Mouse (Mus musculus) hindbrain, postnatal 0 days (tissue): Measurements from ENCODE around the gene Pik3r2. TPM values are rescaled to one million over a fixed set of nuclear protein-coding genes. Genes with fewer than 3 reads are reported as not detected.
A peak's percentile ranks its signal among the peaks of the same experiment; 100 is the strongest.

Experiments
- ATAC-seq: fragments of 200-750 bp; cut with Nextera tagmentation; 2 replicates; pipeline ENCODE4 v1.8.0; 2017; ENCODE audit warnings: mild to moderate bottlenecking, moderate TSS enrichment, moderate library complexity
- DNase-seq: peaks from one replicate; pipeline ENCODE4 v3.0.0-alpha.2; 2015; ENCODE audit warnings: low spot score
- H3K27ac ChIP-seq: fragments of 300-500 bp; sonication (generic); 2 replicates; pipeline ENCODE4 v1.5.1; 2014; ENCODE audit warnings: mild to moderate bottlenecking
- H3K27me3 ChIP-seq: fragments of 300-500 bp; sonication (generic); 2 replicates; pipeline ENCODE4 v1.6.1; 2014; ENCODE audit warnings: low read length, mixed read lengths; ENCODE audit not compliant: insufficient read depth
- H3K36me3 ChIP-seq: fragments of 300-500 bp; sonication (generic); 2 replicates; pipeline ENCODE4 v1.6.1; 2014; ENCODE audit warnings: low read length, mixed read lengths; ENCODE audit not compliant: insufficient read depth
- H3K4me1 ChIP-seq: fragments of 300-500 bp; sonication (generic); 2 replicates; pipeline ENCODE4 v1.6.1; 2014; ENCODE audit warnings: antibody characterized with exemption, low read length, mixed read lengths; ENCODE audit not compliant: insufficient read depth
- H3K4me2 ChIP-seq: fragments of 300-500 bp; sonication (generic); 2 replicates; pipeline ENCODE4 v1.6.1; 2014; ENCODE audit warnings: low read depth, mild to moderate bottlenecking, low read length, moderate library complexity, mixed read lengths
- H3K4me3 ChIP-seq: fragments of 300-500 bp; sonication (generic); 2 replicates; pipeline ENCODE4 v1.5.1; 2014; ENCODE audit warnings: low read length
- H3K9ac ChIP-seq: fragments of 300-500 bp; sonication (generic); replicated peaks from 2 replicates; pipeline ENCODE4 v1.6.1; 2014; ENCODE audit warnings: mild to moderate bottlenecking, low read length, moderate library complexity, mixed read lengths
- H3K9me3 ChIP-seq: fragments of 300-500 bp; sonication (generic); 2 replicates; pipeline ENCODE4 v1.6.1; 2016; ENCODE audit warnings: low read length, mixed read lengths
- CTCF ChIP-seq: IDR thresholded peaks from 2 replicates; pipeline ENCODE4 v1.5.1; 2016; ENCODE audit warnings: antibody characterized with exemption, control low read depth, low read depth
- WGBS: fragments of 180-500 bp; shearing (Covaris S2); extraction: QIAGEN DNeasy Blood & Tissue Kit; methylation state at CpG from one replicate; pipeline ENCODE4 v1.1.7; 2014; 5-methylcytosine and 5-hydroxymethylcytosine counted together
- polyA plus RNA-seq: library from polyadenylated mRNA; unstranded; fragments of >200 nt; fragmentation: Nextera tagmentation; extraction: Ambion mirVana; gene quantifications from 2 replicates; pipeline ENCODE4 v1.2.1, GENCODE M21; 2015
- total RNA-seq: library from RNA; depleted of rRNA; stranded (reverse); fragments of >200 nt; gene quantifications from 2 replicates; pipeline ENCODE4 v1.2.3, GENCODE M21; 2014

Gene Pik3r2
- total and polyA plus RNA-seq, 2 experiments from 2014 or later: 101 to 176 TPM

- Histone ChIP-seq H3K27me3 (no peaks in the 10 kb centered on the region), H3K27ac (no peak overlapping the region), H3K36me3 (peaks cover 28% of the 10 kb centered on the region), H3K4me1 (peaks cover 9% of the 10 kb centered on the region; the same call in 1 of the 2 replicates), H3K9ac (peak overlapping the region; percentile 40), H3K9me3 (no peaks in the 10 kb centered on the region), H3K4me3 (peak overlapping the region; percentile 20), H3K4me2 (peak overlapping the region; percentile 50)
- no peak for DNase-seq
- ATAC-seq: no peak
- WGBS: 4% methylated on average over 34 of the region's 34 CpGs
- no peak for TF ChIP-seq CTCF
Observed at GRCm38 (mm10) chr8:70765838-70766570, 10.5 kb downstream of the Pik3r2 start.

- Histone ChIP-seq H3K27ac (no peak overlapping the region), H3K4me2 (peak overlapping the region; percentile 50), H3K9me3 (no peaks in the 10 kb centered on the region), H3K36me3 (peaks cover 22% of the 10 kb centered on the region; the same call in 1 of the 2 replicates), H3K4me3 (no peak overlapping the region), H3K9ac (no peak overlapping the region), H3K27me3 (no peaks in the 10 kb centered on the region), H3K4me1 (peaks cover 9% of the 10 kb centered on the region; the same call in 1 of the 2 replicates)
- 88% methylated on average over 9 of the region's 9 CpGs for WGBS
- no peak for DNase-seq
- ATAC-seq: no peak
- TF ChIP-seq CTCF: no peak
Observed at GRCm38 (mm10) chr8:70765329-70765728, 11.2 kb downstream of the Pik3r2 start.

DNA sequence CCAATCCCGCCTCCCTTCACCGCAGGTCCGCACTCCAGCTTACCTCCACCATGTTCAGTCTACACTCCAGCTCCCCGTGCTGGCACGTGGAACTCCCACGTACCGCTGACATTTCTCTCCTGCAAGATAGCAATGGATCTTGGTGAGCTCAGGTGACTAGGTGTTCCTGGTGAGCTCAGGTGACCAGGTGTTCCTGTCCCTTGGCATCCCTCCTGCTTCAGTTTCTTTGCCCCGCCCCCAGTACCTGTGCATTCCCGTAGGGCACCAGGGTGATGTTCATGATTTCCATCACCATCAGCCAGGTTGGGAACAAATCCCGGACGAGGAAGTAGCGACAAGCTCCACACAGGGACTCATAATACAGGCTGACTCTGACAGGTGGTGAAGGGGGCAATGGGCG, 11.8 kb downstream of the Pik3r2 start:
- no peak overlapping the region for H3K4me3 ChIP-seq

DNA sequence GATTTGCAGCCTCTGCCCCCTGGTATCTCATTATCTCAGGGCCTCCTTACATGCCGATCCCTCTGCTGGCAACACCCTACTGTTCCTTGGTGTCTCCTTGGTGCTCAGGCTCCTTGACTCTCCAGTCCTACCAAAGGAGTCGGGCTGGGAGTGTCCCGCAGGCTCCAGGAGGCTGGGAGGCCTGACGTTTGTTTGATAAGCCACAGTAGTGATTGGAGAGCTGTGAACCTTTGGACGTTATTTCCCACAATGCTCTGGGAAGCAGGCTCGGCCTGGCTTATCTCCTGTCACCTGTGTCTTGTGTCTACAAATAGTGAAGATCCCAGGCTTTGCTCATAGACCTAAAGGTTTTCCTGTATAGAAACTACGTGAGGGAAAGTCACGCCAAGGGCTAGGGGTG, 12.5 kb downstream of the Pik3r2 start:
- Histone ChIP-seq H3K9ac (no peak overlapping the region), H3K9me3 (no peaks in the 10 kb centered on the region), H3K27ac (no peak overlapping the region), H3K27me3 (no peaks in the 10 kb centered on the region), H3K36me3 (peaks cover 11% of the 10 kb centered on the region; the same call in 1 of the 2 replicates), H3K4me1 (peaks cover 14% of the 10 kb centered on the region), H3K4me3 (no peak overlapping the region), H3K4me2 (no peak overlapping the region)
- 81% methylated on average over 8 of the region's 8 CpGs for WGBS
- ATAC-seq (no peak), DNase-seq (no peak)
- no peak for TF ChIP-seq CTCF

More for the DNA sequence above, 11.8 kb downstream of the Pik3r2 start:
- H3K36me3 ChIP-seq: peaks cover 15% of the 10 kb centered on the region; the same call in 1 of the 2 replicates
- H3K27ac ChIP-seq: no peak overlapping the region
- no peak for TF ChIP-seq CTCF
- H3K9ac ChIP-seq: no peak overlapping the region
- no peaks in the 10 kb centered on the region for H3K9me3 ChIP-seq
- H3K27me3 ChIP-seq: no peaks in the 10 kb centered on the region
- 93% methylated on average over 13 of the region's 13 CpGs for WGBS
- no peak overlapping the region for H3K4me2 ChIP-seq
- no peak for ATAC-seq
- no peak for DNase-seq
- peaks cover 9% of the 10 kb centered on the region for H3K4me1 ChIP-seq

DNA sequence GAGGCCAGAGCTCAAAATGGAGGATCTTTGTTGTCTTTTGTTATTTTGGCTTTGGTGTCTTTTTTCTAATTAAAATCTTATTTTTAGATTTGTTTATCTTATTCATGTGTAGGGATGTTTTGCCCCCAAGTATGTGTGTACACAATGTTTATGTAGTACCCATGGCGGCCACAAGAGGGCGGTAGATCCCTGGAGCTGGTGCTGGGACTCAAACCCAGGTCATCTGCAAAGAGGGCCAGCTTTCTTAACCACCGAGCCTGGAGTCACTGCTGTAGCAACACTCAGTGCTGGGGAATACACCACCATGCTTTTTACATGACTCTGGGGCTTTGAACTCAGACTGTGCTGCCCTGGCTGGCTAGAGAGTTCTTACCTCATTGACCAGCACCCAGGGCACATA, 13.2 kb downstream of the Pik3r2 start:
- H3K27ac ChIP-seq: no peak overlapping the region
- H3K9ac ChIP-seq: no peak overlapping the region
- DNase-seq (peak; percentile 48), ATAC-seq (no peak)
- no peak overlapping the region for H3K4me2 ChIP-seq
- peaks cover 4% of the 10 kb centered on the region; the same call in 1 of the 2 replicates for H3K36me3 ChIP-seq
- no peak overlapping the region for H3K4me3 ChIP-seq
- TF ChIP-seq CTCF: peak; percentile 83
- H3K4me1 ChIP-seq: peaks cover 18% of the 10 kb centered on the region
- 2% methylated on average over 3 of the region's 3 CpGs for WGBS
- no peaks in the 10 kb centered on the region for H3K27me3 ChIP-seq
- H3K9me3 ChIP-seq: no peaks in the 10 kb centered on the region

DNA sequence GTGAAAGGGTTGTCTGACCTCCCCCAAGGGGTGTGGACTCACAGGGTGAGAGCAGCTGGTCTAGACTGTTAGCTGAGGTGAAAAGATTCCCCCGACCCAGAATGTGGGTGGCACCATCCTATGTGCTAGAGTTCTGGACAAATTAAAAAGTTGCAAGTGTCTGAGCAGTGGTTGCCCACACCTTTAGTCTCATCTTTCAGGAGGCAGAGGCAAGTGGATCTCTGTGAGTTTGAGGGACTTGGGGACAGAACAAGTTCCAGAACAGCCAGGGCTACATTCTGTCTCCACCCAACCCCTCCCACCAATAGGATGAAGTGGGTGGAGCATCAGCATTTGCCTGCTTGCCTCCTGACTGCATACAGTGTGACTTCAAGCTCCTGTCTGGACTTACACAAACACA, 14.4 kb downstream of the Pik3r2 start:
- no peaks in the 10 kb centered on the region for H3K9me3 ChIP-seq
- no peak for TF ChIP-seq CTCF
- peaks cover 18% of the 10 kb centered on the region for H3K4me1 ChIP-seq
- no peak overlapping the region for H3K4me2 ChIP-seq
- ATAC-seq (no peak), DNase-seq (no peak)
- peaks cover 8% of the 10 kb centered on the region for H3K36me3 ChIP-seq
- no peak overlapping the region for H3K4me3 ChIP-seq
- H3K27ac ChIP-seq: no peak overlapping the region
- H3K9ac ChIP-seq: no peak overlapping the region
- no peaks in the 10 kb centered on the region for H3K27me3 ChIP-seq
- 88% methylated on average over 1 of the region's 1 CpGs for WGBS
